Mouse (Mus musculus): ENCODE measurements at regions not wholly inside any gene's neighbourhood (a gene's known extent, or its start where the extent isn't known, plus 50 kb on each side); places are given as distances from the start of the nearest gene placed in this dataset.

DNA sequence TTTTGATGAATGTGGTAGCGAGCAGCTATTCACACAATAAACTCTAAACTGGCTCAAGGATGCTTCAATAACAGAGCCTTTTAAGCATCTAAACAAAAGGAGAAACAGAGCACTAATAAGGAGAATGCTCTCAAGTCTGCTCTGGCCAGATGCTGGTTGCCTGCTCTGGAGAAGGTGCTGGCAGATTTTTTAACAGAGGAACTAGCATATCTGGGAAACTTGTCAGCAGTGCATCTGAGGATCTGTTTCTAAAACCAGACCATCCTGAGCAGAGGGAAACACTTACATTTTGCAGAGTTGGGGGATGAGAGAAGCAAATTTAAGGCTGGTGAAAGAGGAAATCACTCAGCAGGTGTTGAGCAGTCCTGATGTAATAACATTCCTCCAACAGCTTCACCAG, 2748.6 kb upstream of the Gm7489 start:
- TF ChIP-seq CTCF (conservative IDR thresholded peaks at IDR 0.05; ENCODE audit: insufficient read depth, insufficient read length, low read depth, low read length) (no peak), POLR2A (IDR thresholded peaks at IDR 0.05; ENCODE audit: low read depth, low read length) (no peak)
